Mouse (Mus musculus) embryonic fibroblast, embryonic 13.5 days (primary cell): Measurements from ENCODE around the gene Fbxw11.

Experiments
- CTCF ChIP-seq: IDR thresholded peaks from 2 replicates; pipeline ENCODE4 v1.5.1; 2011; ENCODE audit warnings: mild to moderate bottlenecking, control low read depth, low read length, moderate library complexity, borderline replicate concordance; ENCODE audit not compliant: insufficient read depth
- POLR2A ChIP-seq: IDR thresholded peaks from 2 replicates; pipeline ENCODE4 v1.6.1; 2011; ENCODE audit warnings: low read depth, mild to moderate bottlenecking, control low read depth, low read length, moderate library complexity

DNA sequence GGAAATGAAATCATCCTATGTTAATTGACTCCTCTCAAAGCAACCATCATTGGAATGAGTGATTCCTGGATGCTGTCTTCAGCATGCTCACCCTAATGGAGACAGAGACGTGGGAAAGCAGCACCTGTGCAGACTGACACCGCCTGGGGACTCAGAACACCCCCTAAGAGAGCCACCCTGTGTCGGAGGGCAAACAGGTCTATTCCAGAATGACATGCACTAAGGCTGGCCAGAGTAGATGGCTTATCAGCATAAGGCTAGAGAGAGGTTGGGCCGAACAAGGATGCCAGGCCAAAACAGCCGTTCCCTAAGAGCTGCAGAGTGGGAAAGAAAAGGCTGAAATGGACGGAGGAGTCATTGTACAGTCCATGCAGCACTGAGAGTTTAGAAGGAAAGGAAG is 16.4 kb upstream of the Fbxw11 start:
- TF ChIP-seq CTCF: no peak
- no peak for TF ChIP-seq POLR2A
